Mouse (Mus musculus) heart, embryonic 16.5 days (tissue): ENCODE measurements around the gene Irgm1. TPM values are rescaled to one million over a fixed set of nuclear protein-coding genes. Genes with fewer than 3 reads are reported as not detected.
"Not testable (repeated sequence)": the region's sequence is repeated elsewhere in the genome, so short reads cannot be mapped to it uniquely, and the experiment has no call there.

ENCODE experiments used
- ATAC-seq: fragments of 200-750 bp; cut with Nextera tagmentation; replicated peaks from 2 replicates; pipeline ENCODE4 v1.8.0; 2017; ENCODE audit warnings: moderate number of reproducible peaks; ENCODE audit not compliant: insufficient read depth, low FRiP score; ENCODE audit errors: extremely low read depth
- H3K27ac ChIP-seq: fragments of 300-500 bp; sonication (generic); 2 replicates; pipeline ENCODE4 v1.5.1; 2014; ENCODE audit warnings: mild to moderate bottlenecking, low read length, control low read depth, moderate library complexity
- H3K27me3 ChIP-seq: fragments of 300-500 bp; sonication (generic); 2 replicates; pipeline ENCODE4 v1.6.1; 2014; ENCODE audit warnings: low read length, mixed read lengths; ENCODE audit not compliant: control insufficient read depth, insufficient read depth
- H3K36me3 ChIP-seq: fragments of 300-500 bp; sonication (generic); 2 replicates; pipeline ENCODE4 v1.6.1; 2014; ENCODE audit not compliant: control insufficient read depth, insufficient read depth
- H3K4me1 ChIP-seq: fragments of 300-500 bp; sonication (generic); 2 replicates; pipeline ENCODE4 v1.6.1; 2014; ENCODE audit warnings: low read length, mixed read lengths; ENCODE audit not compliant: control insufficient read depth, insufficient read depth
- H3K4me2 ChIP-seq: fragments of 300-500 bp; sonication (generic); 2 replicates; pipeline ENCODE4 v1.6.1; 2014; ENCODE audit warnings: low read depth, mild to moderate bottlenecking, control low read depth, low read length
- H3K4me3 ChIP-seq: fragments of 300-500 bp; sonication (generic); 2 replicates; pipeline ENCODE4 v1.5.1; 2014; ENCODE audit warnings: mild to moderate bottlenecking, control low read depth, low read length
- H3K9ac ChIP-seq: fragments of 300-500 bp; sonication (generic); 2 replicates; pipeline ENCODE4 v1.6.1; 2014; ENCODE audit warnings: low read length, control low read depth
- H3K9me3 ChIP-seq: fragments of 300-500 bp; sonication (generic); replicated peaks from 2 replicates; pipeline ENCODE4 v1.6.1; 2016; ENCODE audit warnings: low read length; ENCODE audit not compliant: control insufficient read depth
- WGBS: fragments of 180-500 bp; shearing (Covaris S2); extraction: QIAGEN DNeasy Blood & Tissue Kit; methylation state at CpG from one replicate; pipeline ENCODE4 v1.1.7; 2014; 5-methylcytosine and 5-hydroxymethylcytosine counted together
- polyA plus RNA-seq: library from polyadenylated mRNA; unstranded; fragments of >200 nt; fragmentation: Nextera tagmentation; extraction: Ambion mirVana; gene quantifications from 2 replicates; pipeline ENCODE4 v1.2.1, GENCODE M21; 2015

Irgm1 gene
- 11.6 and 14.5 TPM in 2 replicates for polyA plus RNA-seq

GRCm38 (mm10) chr11:48871201-48871772 is at the start of gene Irgm1:
TSS of gene Irgm1 (minus strand) at chr11:48871683.
- H3K9me3 ChIP-seq: no peaks in the 10 kb centered on the region
- peaks cover 3% of the 10 kb centered on the region for H3K36me3 ChIP-seq
- peaks cover 21% of the 10 kb centered on the region for H3K4me1 ChIP-seq
- H3K27ac ChIP-seq: peak within 1 kb of the TSS; percentile 81
- under 1% methylated on average over 19 of the region's 19 CpGs for WGBS
- H3K27me3 ChIP-seq: no peaks in the 10 kb centered on the region
- H3K9ac ChIP-seq: peak within 1 kb of the TSS; percentile 76
- H3K4me3 ChIP-seq: peak within 1 kb of the TSS; percentile 60
- H3K4me2 ChIP-seq: peak within 1 kb of the TSS; percentile 82
- peak; percentile 58 for ATAC-seq

- WGBS: 64% methylated on average over 3 of the region's 3 CpGs
- Histone ChIP-seq H3K4me2 (no peak overlapping the region), H3K27me3 (no peaks in the 10 kb centered on the region), H3K27ac (no peak overlapping the region), H3K36me3 (no peaks in the 10 kb centered on the region), H3K4me1 (no peaks in the 10 kb centered on the region), H3K4me3 (no peak overlapping the region), H3K9ac (no peak overlapping the region), H3K9me3 (no peaks in the 10 kb centered on the region)
- ATAC-seq: no peak
These were observed 46.9 kb upstream of the Irgm1 start for GRCm38 (mm10) chr11:48918380-48918779.

- no peak for ATAC-seq
- Histone ChIP-seq H3K27me3 (no peaks in the 10 kb centered on the region), H3K9ac (no peak overlapping the region), H3K4me2 (no peak overlapping the region), H3K27ac (no peak overlapping the region), H3K4me1 (no peaks in the 10 kb centered on the region), H3K36me3 (no peaks in the 10 kb centered on the region), H3K9me3 (no peaks in the 10 kb centered on the region), H3K4me3 (no peak overlapping the region)
- WGBS: 89% methylated on average over 1 of the region's 1 CpGs
These were observed 42.1 kb upstream of the Irgm1 start for GRCm38 (mm10) chr11:48913611-48914010.

GRCm38 (mm10) chr11:48908459-48908858 is 37.0 kb upstream of the Irgm1 start:
- no peaks in the 10 kb centered on the region for H3K9me3 ChIP-seq
- WGBS: 49% methylated on average over 1 of the region's 1 CpGs
- no peak overlapping the region for H3K9ac ChIP-seq
- no peaks in the 10 kb centered on the region for H3K36me3 ChIP-seq
- H3K27ac ChIP-seq: no peak overlapping the region
- H3K4me3 ChIP-seq: no peak overlapping the region
- H3K4me2 ChIP-seq: no peak overlapping the region
- H3K27me3 ChIP-seq: no peaks in the 10 kb centered on the region
- H3K4me1 ChIP-seq: no peaks in the 10 kb centered on the region
- no peak for ATAC-seq

- H3K4me2 ChIP-seq: no peak within 1 kb of the TSS
- H3K27me3 ChIP-seq: no peaks in the 10 kb centered on the region
- H3K4me3 ChIP-seq: no peak within 1 kb of the TSS
- H3K9ac ChIP-seq: no peak within 1 kb of the TSS
- no peak for ATAC-seq
- WGBS: 44% methylated on average over 2 of the region's 2 CpGs
- no peak within 1 kb of the TSS for H3K27ac ChIP-seq
- H3K9me3 ChIP-seq: no peaks in the 10 kb centered on the region
- H3K4me1 ChIP-seq: no peaks in the 10 kb centered on the region
- H3K36me3 ChIP-seq: no peaks in the 10 kb centered on the region
These were observed 30.5 kb upstream of the Irgm1 start, which contains the start of gene Gm5431 for GRCm38 (mm10) chr11:48902021-48902420. TSS of gene Gm5431 (minus strand) at chr11:48902214.

- not testable (repeated sequence) for H3K9ac ChIP-seq, H3K27me3 ChIP-seq, H3K27ac ChIP-seq, H3K9me3 ChIP-seq, H3K4me2 ChIP-seq, H3K4me3 ChIP-seq, H3K4me1 ChIP-seq, ATAC-seq, H3K36me3 ChIP-seq
- WGBS: 88% methylated on average over 1 of the region's 1 CpGs
These were observed 30.1 kb upstream of the Irgm1 start for GRCm38 (mm10) chr11:48901567-48901930.

GRCm38 (mm10) chr11:48900654-48901566 is 29.4 kb upstream of the Irgm1 start:
- not testable (repeated sequence) for H3K27ac ChIP-seq, H3K27me3 ChIP-seq, H3K4me1 ChIP-seq, H3K9me3 ChIP-seq, H3K9ac ChIP-seq, ATAC-seq, H3K4me3 ChIP-seq, H3K36me3 ChIP-seq, H3K4me2 ChIP-seq
- 67% methylated on average over 6 of the region's 6 CpGs for WGBS

GRCm38 (mm10) chr11:48898812-48899431 is 27.4 kb upstream of the Irgm1 start:
- Histone ChIP-seq H3K4me1 (no peaks in the 10 kb centered on the region), H3K4me3 (no peak overlapping the region), H3K36me3 (no peaks in the 10 kb centered on the region), H3K27me3 (no peaks in the 10 kb centered on the region), H3K27ac (no peak overlapping the region), H3K9me3 (no peaks in the 10 kb centered on the region), H3K9ac (no peak overlapping the region), H3K4me2 (no peak overlapping the region)
- 67% methylated on average over 2 of the region's 2 CpGs for WGBS
- no peak for ATAC-seq

- H3K9me3 ChIP-seq: no peaks in the 10 kb centered on the region
- no peak overlapping the region for H3K4me2 ChIP-seq
- no peak overlapping the region for H3K27ac ChIP-seq
- no peaks in the 10 kb centered on the region for H3K36me3 ChIP-seq
- H3K4me1 ChIP-seq: peaks cover 7% of the 10 kb centered on the region; the same call in 1 of the 2 replicates
- H3K4me3 ChIP-seq: no peak overlapping the region
- no peaks in the 10 kb centered on the region for H3K27me3 ChIP-seq
- WGBS: 92% methylated on average over 1 of the region's 1 CpGs
- no peak overlapping the region for H3K9ac ChIP-seq
- no peak for ATAC-seq
These were observed 5.2 kb upstream of the Irgm1 start for GRCm38 (mm10) chr11:48876680-48877079.
